Mouse (Mus musculus) limb, embryonic 12.5 days (tissue): Measurements from ENCODE around the gene Gm20388. TPM values are rescaled to one million over a fixed set of nuclear protein-coding genes. Genes with fewer than 3 reads are reported as not detected.
"Not testable (repeated sequence)": the region's sequence is repeated elsewhere in the genome, so short reads cannot be mapped to it uniquely, and the experiment has no call there.

Experiments
- ATAC-seq: fragments of 200-750 bp; cut with Nextera tagmentation; 2 replicates; pipeline ENCODE4 v1.8.0; 2017; ENCODE audit warnings: low read depth, moderate TSS enrichment; ENCODE audit not compliant: insufficient number of reproducible peaks, insufficient read depth, low FRiP score, low TSS enrichment
- H3K27ac ChIP-seq: fragments of 300-500 bp; sonication (generic); 2 replicates; pipeline ENCODE4 v1.5.1; 2016; ENCODE audit warnings: mild to moderate bottlenecking, moderate library complexity
- H3K27me3 ChIP-seq: fragments of 300-500 bp; sonication (generic); 2 replicates; pipeline ENCODE4 v1.6.1; 2016; ENCODE audit warnings: mild to moderate bottlenecking, moderate library complexity
- H3K36me3 ChIP-seq: fragments of 300-500 bp; sonication (generic); 2 replicates; pipeline ENCODE4 v1.6.1; 2016; ENCODE audit warnings: mild to moderate bottlenecking, moderate library complexity
- H3K4me1 ChIP-seq: fragments of 300-500 bp; sonication (generic); replicated peaks from 2 replicates; pipeline ENCODE4 v1.6.1; 2016
- H3K4me2 ChIP-seq: fragments of 300-500 bp; sonication (generic); 2 replicates; pipeline ENCODE4 v1.6.1; 2016; ENCODE audit warnings: mild to moderate bottlenecking, moderate library complexity
- H3K4me3 ChIP-seq: fragments of 300-500 bp; sonication (generic); replicated peaks from 2 replicates; pipeline ENCODE4 v1.5.1; 2016; ENCODE audit warnings: mild to moderate bottlenecking
- H3K9ac ChIP-seq: fragments of 300-500 bp; sonication (generic); replicated peaks from 2 replicates; pipeline ENCODE4 v1.6.1; 2016; ENCODE audit warnings: mild to moderate bottlenecking, moderate library complexity
- H3K9me3 ChIP-seq: fragments of 300-500 bp; sonication (generic); 2 replicates; pipeline ENCODE4 v1.6.1; 2016; ENCODE audit warnings: mild to moderate bottlenecking, moderate library complexity
- WGBS: fragments of 180-500 bp; shearing (Covaris S2); methylation state at CpG from one replicate; pipeline ENCODE4 v1.1.7; 2016; 5-methylcytosine and 5-hydroxymethylcytosine counted together
- polyA plus RNA-seq: library from polyadenylated mRNA; unstranded; fragments of >200 nt; fragmentation: Nextera tagmentation; extraction: Ambion mirVana; gene quantifications from 2 replicates; pipeline ENCODE4 v1.2.1, GENCODE M21; 2016

The Gm20388 gene
- polyA plus RNA-seq, 1 experiment from 2014 or later: not detected

- Histone ChIP-seq H3K4me1 (no peaks in the 10 kb centered on the region), H3K4me3 (no peak overlapping the region), H3K9ac (no peak overlapping the region), H3K27ac (no peak overlapping the region), H3K36me3 (no peaks in the 10 kb centered on the region), H3K4me2 (no peak overlapping the region), H3K9me3 (no peaks in the 10 kb centered on the region), H3K27me3 (no peaks in the 10 kb centered on the region)
- 82% methylated on average over 7 of the region's 7 CpGs for WGBS
- ATAC-seq: no peak
Measured at GRCm38 (mm10) chr8:124156324-124156723, 4245.7 kb downstream of the Gm20388 start.

- no peak overlapping the region for H3K4me3 ChIP-seq
Measured at GRCm38 (mm10) chr8:124161683-124162082, 4251.0 kb downstream of the Gm20388 start.

GRCm38 (mm10) chr8:124163258-124163657 is 4252.6 kb downstream of the Gm20388 start:
- no peak for ATAC-seq
- H3K4me1 ChIP-seq: no peaks in the 10 kb centered on the region
- 88% methylated on average over 5 of the region's 5 CpGs for WGBS

More at GRCm38 (mm10) chr8:124161683-124162082, 4251.0 kb downstream of the Gm20388 start:
- no peak overlapping the region for H3K9ac ChIP-seq
- no peak for ATAC-seq
- H3K36me3 ChIP-seq: no peaks in the 10 kb centered on the region
- no peak overlapping the region for H3K4me2 ChIP-seq
- H3K4me1 ChIP-seq: no peaks in the 10 kb centered on the region
- H3K27me3 ChIP-seq: no peaks in the 10 kb centered on the region
- 83% methylated on average over 5 of the region's 5 CpGs for WGBS
- H3K27ac ChIP-seq: no peak overlapping the region
- H3K9me3 ChIP-seq: no peaks in the 10 kb centered on the region

GRCm38 (mm10) chr8:124169749-124170148 is 4259.1 kb downstream of the Gm20388 start:
- H3K4me2 ChIP-seq: no peak overlapping the region
- no peak overlapping the region for H3K9ac ChIP-seq
- no peaks in the 10 kb centered on the region; the same call in 1 of the 2 replicates for H3K27me3 ChIP-seq
- H3K4me1 ChIP-seq: peaks cover 7% of the 10 kb centered on the region; the same call in 1 of the 2 replicates
- H3K36me3 ChIP-seq: no peaks in the 10 kb centered on the region
- WGBS: 75% methylated on average over 7 of the region's 7 CpGs
- ATAC-seq: no peak
- no peaks in the 10 kb centered on the region for H3K9me3 ChIP-seq
- H3K4me3 ChIP-seq: no peak overlapping the region
- H3K27ac ChIP-seq: no peak overlapping the region

More at GRCm38 (mm10) chr8:124163258-124163657, 4252.6 kb downstream of the Gm20388 start:
- no peaks in the 10 kb centered on the region for H3K9me3 ChIP-seq
- no peak overlapping the region for H3K9ac ChIP-seq
- no peaks in the 10 kb centered on the region for H3K27me3 ChIP-seq
- H3K4me2 ChIP-seq: no peak overlapping the region
- no peak overlapping the region for H3K27ac ChIP-seq
- H3K4me3 ChIP-seq: no peak overlapping the region
- no peaks in the 10 kb centered on the region for H3K36me3 ChIP-seq

- no peaks in the 10 kb centered on the region for H3K9me3 ChIP-seq
Measured at GRCm38 (mm10) chr8:124170671-124171070, 4260.0 kb downstream of the Gm20388 start.

GRCm38 (mm10) chr8:124171557-124172528 is 4261.2 kb downstream of the Gm20388 start:
- Histone ChIP-seq H3K9me3 (no peaks in the 10 kb centered on the region), H3K36me3 (no peaks in the 10 kb centered on the region), H3K27ac (no peak overlapping the region; the same call in 1 of the 2 replicates), H3K9ac (no peak overlapping the region), H3K27me3 (no peaks in the 10 kb centered on the region; the same call in 1 of the 2 replicates), H3K4me3 (no peak overlapping the region), H3K4me1 (peaks cover 7% of the 10 kb centered on the region; the same call in 1 of the 2 replicates), H3K4me2 (no peak overlapping the region)
- ATAC-seq: no peak
- WGBS: 74% methylated on average over 17 of the region's 17 CpGs

More at GRCm38 (mm10) chr8:124170671-124171070, 4260.0 kb downstream of the Gm20388 start:
- Histone ChIP-seq H3K36me3 (no peaks in the 10 kb centered on the region), H3K27ac (no peak overlapping the region), H3K4me1 (peaks cover 7% of the 10 kb centered on the region; the same call in 1 of the 2 replicates), H3K9ac (no peak overlapping the region), H3K27me3 (no peaks in the 10 kb centered on the region; the same call in 1 of the 2 replicates), H3K4me3 (no peak overlapping the region), H3K4me2 (no peak overlapping the region)
- WGBS: 84% methylated on average over 7 of the region's 7 CpGs
- ATAC-seq: no peak

- H3K9ac ChIP-seq: no peak overlapping the region
- no peak overlapping the region for H3K27ac ChIP-seq
- 81% methylated on average over 4 of the region's 4 CpGs for WGBS
- no peak for ATAC-seq
- no peaks in the 10 kb centered on the region for H3K9me3 ChIP-seq
- H3K4me1 ChIP-seq: peaks cover 7% of the 10 kb centered on the region; the same call in 1 of the 2 replicates
- H3K36me3 ChIP-seq: no peaks in the 10 kb centered on the region
- no peak overlapping the region for H3K4me3 ChIP-seq
- no peak overlapping the region for H3K4me2 ChIP-seq
- H3K27me3 ChIP-seq: no peaks in the 10 kb centered on the region; the same call in 1 of the 2 replicates
Measured at GRCm38 (mm10) chr8:124173688-124174087, 4263.0 kb downstream of the Gm20388 start.

- H3K27me3 ChIP-seq: no peaks in the 10 kb centered on the region
- H3K4me3 ChIP-seq: no peak overlapping the region
- no peak for ATAC-seq
- H3K9ac ChIP-seq: no peak overlapping the region
- no peak overlapping the region for H3K27ac ChIP-seq
- H3K4me2 ChIP-seq: no peak overlapping the region
- H3K9me3 ChIP-seq: no peaks in the 10 kb centered on the region
- 77% methylated on average over 6 of the region's 6 CpGs for WGBS
- peaks cover 7% of the 10 kb centered on the region; the same call in 1 of the 2 replicates for H3K4me1 ChIP-seq
- H3K36me3 ChIP-seq: no peaks in the 10 kb centered on the region
Measured at GRCm38 (mm10) chr8:124176133-124176532, 4265.5 kb downstream of the Gm20388 start.

GRCm38 (mm10) chr8:124177092-124177491 is 4266.5 kb downstream of the Gm20388 start:
- H3K36me3 ChIP-seq, H3K9me3 ChIP-seq, H3K4me3 ChIP-seq, H3K27me3 ChIP-seq, ATAC-seq, H3K4me1 ChIP-seq, H3K9ac ChIP-seq, H3K4me2 ChIP-seq, H3K27ac ChIP-seq: not testable (repeated sequence)
- 88% methylated on average over 1 of the region's 1 CpGs for WGBS

- no peak for ATAC-seq
- no peaks in the 10 kb centered on the region for H3K9me3 ChIP-seq
- no peak overlapping the region for H3K4me3 ChIP-seq
- H3K9ac ChIP-seq: no peak overlapping the region
- H3K27ac ChIP-seq: no peak overlapping the region
- no peaks in the 10 kb centered on the region for H3K36me3 ChIP-seq
- no peaks in the 10 kb centered on the region for H3K27me3 ChIP-seq
- no peak overlapping the region for H3K4me2 ChIP-seq
- 66% methylated on average over 5 of the region's 5 CpGs for WGBS
- H3K4me1 ChIP-seq: peaks cover 6% of the 10 kb centered on the region
Measured at GRCm38 (mm10) chr8:124180681-124181445, 4270.2 kb downstream of the Gm20388 start.

- H3K4me1 ChIP-seq: peaks cover 6% of the 10 kb centered on the region
- H3K36me3 ChIP-seq: no peaks in the 10 kb centered on the region
- no peak overlapping the region for H3K4me2 ChIP-seq
- H3K9me3 ChIP-seq: no peaks in the 10 kb centered on the region
- H3K27ac ChIP-seq: no peak overlapping the region
- no peaks in the 10 kb centered on the region for H3K27me3 ChIP-seq
- H3K4me3 ChIP-seq: no peak overlapping the region
- no peak overlapping the region for H3K9ac ChIP-seq
- WGBS: 83% methylated on average over 5 of the region's 5 CpGs
- no peak for ATAC-seq
Measured at GRCm38 (mm10) chr8:124181751-124182150, 4271.1 kb downstream of the Gm20388 start.
